Mouse (Mus musculus) embryonic fibroblast, embryonic 13.5 days (primary cell): ENCODE measurements around the gene Zfp286. TPM values are rescaled to one million over a fixed set of nuclear protein-coding genes. Genes with fewer than 3 reads are reported as not detected.

Source experiments
- H3K27ac ChIP-seq: 2 replicates; pipeline ENCODE4 v1.5.1; 2012; ENCODE audit warnings: low read length, control low read depth, inconsistent platforms; ENCODE audit not compliant: insufficient read depth
- H3K4me1 ChIP-seq: 2 replicates; pipeline ENCODE4 v1.6.1; 2011; ENCODE audit warnings: low read length; ENCODE audit not compliant: control insufficient read depth, insufficient read depth
- H3K4me3 ChIP-seq: 2 replicates; pipeline ENCODE4 v1.5.1; 2011; ENCODE audit warnings: mild to moderate bottlenecking, control low read depth, low read length; ENCODE audit not compliant: insufficient read depth
- CTCF ChIP-seq: IDR thresholded peaks from 2 replicates; pipeline ENCODE4 v1.5.1; 2011; ENCODE audit warnings: mild to moderate bottlenecking, control low read depth, low read length, moderate library complexity, borderline replicate concordance; ENCODE audit not compliant: insufficient read depth
- POLR2A ChIP-seq: IDR thresholded peaks from 2 replicates; pipeline ENCODE4 v1.6.1; 2011; ENCODE audit warnings: low read depth, mild to moderate bottlenecking, control low read depth, low read length, moderate library complexity
- polyA plus RNA-seq: library from polyadenylated mRNA; stranded (reverse); fragments of >200 nt; gene quantifications from 2 replicates; pipeline ENCODE4 v1.2.4, GENCODE M21; 2011; ENCODE audit warnings: low read depth; ENCODE audit not compliant: missing spikeins, insufficient read length

The Zfp286 gene
- polyA plus RNA-seq, 1 experiment: 7.6 TPM

DNA sequence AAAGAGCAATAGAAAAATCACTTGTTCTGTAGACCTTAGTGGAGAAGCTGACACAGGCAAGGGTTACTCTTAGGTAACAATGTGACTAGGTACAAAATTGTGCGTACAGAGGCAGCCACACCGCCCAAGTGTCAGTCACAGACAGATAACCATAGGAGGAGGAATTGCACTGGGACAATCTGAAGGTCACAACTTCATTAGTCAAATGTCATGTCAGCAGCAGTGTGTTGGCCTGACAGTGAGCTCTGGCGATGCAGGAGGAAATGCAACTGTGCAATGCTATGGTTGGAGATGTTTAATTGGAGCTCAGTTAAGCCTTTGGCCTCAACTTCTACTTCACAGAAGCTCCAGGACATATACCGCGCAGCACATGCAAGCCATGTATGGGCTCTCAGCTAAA, 78.6 kb downstream of the Zfp286 start:
- Histone ChIP-seq H3K27ac (no peak overlapping the region), H3K4me3 (no peak overlapping the region), H3K4me1 (no peaks in the 10 kb centered on the region)
- no peak for TF ChIP-seq CTCF
- no peak for TF ChIP-seq POLR2A

DNA sequence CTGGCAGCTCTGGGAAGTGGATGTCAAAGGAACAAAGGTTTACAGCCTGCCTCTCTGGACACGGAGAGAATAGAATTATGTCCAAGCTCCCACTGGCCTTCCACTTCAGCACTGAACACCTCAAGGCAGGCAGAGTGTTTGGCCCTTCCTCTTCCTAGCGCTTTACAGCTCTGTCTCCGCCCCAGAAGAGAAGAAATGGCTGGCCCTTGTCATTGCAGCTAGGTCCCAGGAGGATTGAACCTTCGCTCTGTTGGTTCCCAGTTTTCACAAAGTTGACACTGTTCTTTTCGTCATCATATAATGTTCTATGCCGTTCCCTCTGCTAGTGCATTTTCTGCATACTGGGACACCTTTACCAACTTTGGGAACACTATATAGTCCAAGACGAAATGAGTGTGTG, 81.0 kb downstream of the Zfp286 start:
- no peak for TF ChIP-seq CTCF
- no peak for TF ChIP-seq POLR2A
- Histone ChIP-seq H3K4me3 (no peak overlapping the region), H3K4me1 (no peaks in the 10 kb centered on the region), H3K27ac (no peak overlapping the region)

DNA sequence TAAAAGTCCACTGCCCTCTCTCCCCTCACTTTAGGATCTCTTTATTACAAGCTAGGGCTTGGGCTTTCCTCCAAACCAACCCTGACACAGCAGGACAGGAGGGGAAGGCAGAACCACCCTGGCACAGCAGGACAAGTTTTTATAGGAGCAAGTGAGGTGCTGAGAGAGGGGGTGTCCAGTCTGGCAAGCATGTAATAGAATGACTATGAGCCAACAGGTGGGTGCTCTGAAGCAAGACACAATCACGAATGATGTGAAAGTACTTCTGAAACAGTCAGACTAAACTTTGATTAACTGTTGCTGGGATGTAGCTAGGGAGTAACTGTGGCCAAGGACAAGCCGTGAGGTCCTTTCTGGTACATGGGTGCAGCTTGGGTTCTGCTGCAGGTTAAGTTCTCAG, 83.1 kb downstream of the Zfp286 start:
- TF ChIP-seq POLR2A (no peak), CTCF (no peak)
- Histone ChIP-seq H3K27ac (no peak overlapping the region), H3K4me1 (no peaks in the 10 kb centered on the region), H3K4me3 (no peak overlapping the region)

Other genes with a start within 250 kb of the Zfp286 start
- gene Ubb, start 238.3 kb downstream of the Zfp286 start, polyA plus RNA-seq: 493 and 593 TPM in 2 replicates
- gene Trpv2, start 215.0 kb downstream of the Zfp286 start, polyA plus RNA-seq: 9.6 and 11.4 TPM in 2 replicates
- 10.5 and 12.6 TPM in 2 replicates for gene Lrrc75a, start 140.9 kb downstream of the Zfp286 start, polyA plus RNA-seq
- gene Mmgt2, start 140.8 kb downstream of the Zfp286 start, polyA plus RNA-seq: 31.3 and 34.0 TPM in 2 replicates
- 7.7 and 8.0 TPM in 2 replicates for gene Zfp287, start 57.6 kb downstream of the Zfp286 start, polyA plus RNA-seq
- gene Gm10428, start 36.4 kb downstream of the Zfp286 start, polyA plus RNA-seq: not detected in 2 replicates
- 23.5 and 28.5 TPM in 2 replicates for gene Trim16, start 30.8 kb upstream of the Zfp286 start, polyA plus RNA-seq
- gene Fbxw10, start 57.6 kb upstream of the Zfp286 start, polyA plus RNA-seq: 1.3 and 1.5 TPM in 2 replicates
- 48.6 and 58.2 TPM in 2 replicates for gene Tvp23b, start 90.0 kb upstream of the Zfp286 start, polyA plus RNA-seq
- not detected in 2 replicates for gene Cdrt4, start 161.7 kb upstream of the Zfp286 start, polyA plus RNA-seq